ENCODE assay signal across 8 mouse cellular contexts in genomic region chr6:50455829-50456469, GRCm38 (mm10). TPM values are rescaled to one million over a fixed set of nuclear protein-coding genes. Genes with fewer than 3 reads are reported as not detected.
A peak's percentile ranks its signal among the peaks of the same experiment; 100 is the strongest.
DNase-seq lines count a peak whose midpoint lies in the region; ATAC-seq and TF ChIP-seq lines count a peak whose summit lies in the region.

TSS of gene Osbpl3 (minus strand) at chr6:50456201.

- no peaks in the 10 kb centered on the region for H3K9me3 ChIP-seq in forebrain, embryonic 16.5 days (ENCODE audit: control insufficient read depth, low read length)
- H3K9me3 ChIP-seq in lung, embryonic 14.5 days (ENCODE audit: low read depth, low read length): no peaks in the 10 kb centered on the region

- peak; percentile 95 for DNase-seq in ES-CJ7 (ENCODE audit: low read depth, low spot score)
- DNase-seq in cerebellum, adult 18-20 months: peak; percentile 85 to 96
- DNase-seq in heart, postnatal 36 days: peak; percentile 78 to 88
- DNase-seq in layer of hippocampus, adult 2 months (ENCODE audit: low spot score in 2 of 2): peak; percentile 70 to 85
- DNase-seq in lung, embryonic 14.5 days: peak; percentile 92
- DNase-seq in thymus, adult 2 months: peak; percentile 82

- peaks cover 7% of the 10 kb centered on the region; the same call in 1 of the 2 replicates for H3K4me1 ChIP-seq in forebrain, embryonic 16.5 days (replicated peaks; ENCODE audit: control insufficient read depth, insufficient read depth, low read length)
- no peaks in the 10 kb centered on the region; the same call in 1 of the 2 replicates for H3K4me1 ChIP-seq in lung, embryonic 14.5 days (ENCODE audit: insufficient read depth)
- peaks cover 13% of the 10 kb centered on the region for H3K4me1 ChIP-seq in olfactory bulb, adult 2 months (ENCODE audit: control insufficient read depth, insufficient read depth, low read length)
- H3K4me1 ChIP-seq in thymus, adult 2 months (replicated peaks; ENCODE audit: control insufficient read depth, insufficient read depth, low read length): peaks cover 10% of the 10 kb centered on the region

- peak within 1 kb of the TSS; percentile 78 for H3K4me2 ChIP-seq in forebrain, embryonic 16.5 days (ENCODE audit: low read length)
- H3K4me2 ChIP-seq in lung, embryonic 14.5 days: peak within 1 kb of the TSS; percentile 96

- intact Hi-C loops in heart, postnatal 36 days (cut with DNase I): loop anchor here (2.0 kb wide), 3 partner anchors 71 to 143 kb away; no protein-coding TSS in a partner anchor

- peak within 1 kb of the TSS; percentile 64 for H3K9ac ChIP-seq in forebrain, embryonic 16.5 days (replicated peaks; ENCODE audit: low read depth, low read length)
- H3K9ac ChIP-seq in lung, embryonic 14.5 days: peak within 1 kb of the TSS; percentile 59

- peak within 1 kb of the TSS; percentile 60 for H3K4me3 ChIP-seq in forebrain, embryonic 16.5 days (replicated peaks; ENCODE audit: low read length)
- peak within 1 kb of the TSS; percentile 59 for H3K4me3 ChIP-seq in layer of hippocampus, adult 2 months
- peak within 1 kb of the TSS; percentile 64 for H3K4me3 ChIP-seq in lung, embryonic 14.5 days (ENCODE audit: low read depth, low read length)
- peak within 1 kb of the TSS; percentile 73 for H3K4me3 ChIP-seq in olfactory bulb, adult 2 months (ENCODE audit: insufficient read depth, low read depth, low read length)
- H3K4me3 ChIP-seq in thymus, adult 2 months (ENCODE audit: control insufficient read depth, insufficient read depth, low read length): peak within 1 kb of the TSS; percentile 71

- peak within 1 kb of the TSS; percentile 13; the same call in 1 of the 2 replicates for H3K27ac ChIP-seq in forebrain, embryonic 16.5 days (ENCODE audit: low read length)
- peak within 1 kb of the TSS; percentile 70 for H3K27ac ChIP-seq in layer of hippocampus, adult 2 months
- peak within 1 kb of the TSS; percentile 44; the same call in 1 of the 2 replicates for H3K27ac ChIP-seq in lung, embryonic 14.5 days (ENCODE audit: low read depth)
- peak within 1 kb of the TSS; percentile 72 for H3K27ac ChIP-seq in olfactory bulb, adult 2 months (ENCODE audit: insufficient read depth, low read depth, low read length)
- no peak within 1 kb of the TSS for H3K27ac ChIP-seq in thymus, adult 2 months (ENCODE audit: control insufficient read depth, insufficient read depth, low read length)

- peak; percentile 80 for TF ChIP-seq CTCF in layer of hippocampus, adult 2 months (conservative IDR thresholded peaks at IDR 0.05)
- peak; percentile 68 for TF ChIP-seq CTCF in lung, embryonic 14.5 days (IDR thresholded peaks at IDR 0.05; ENCODE audit: low read depth)
- TF ChIP-seq CTCF in olfactory bulb, adult 2 months (IDR thresholded peaks at IDR 0.05; ENCODE audit: insufficient read depth, low read depth, low read length): peak; percentile 34; the same call in 1 of the 2 replicates
- peak; percentile 66; the same call in 1 of the 2 replicates for TF ChIP-seq CTCF in thymus, adult 2 months (IDR thresholded peaks at IDR 0.05; ENCODE audit: borderline replicate concordance, control insufficient read depth, extremely low read depth, insufficient read depth, low read length, poor library complexity)

- WGBS in forebrain, embryonic 16.5 days: under 1% methylated on average over 45 of the region's 45 CpGs
- WGBS in lung, embryonic 14.5 days: under 1% methylated on average over 45 of the region's 45 CpGs
- WGBS in olfactory bulb, adult 2 months: under 1% methylated on average over 45 of the region's 45 CpGs
- WGBS in thymus, adult 2 months: under 1% methylated on average over 45 of the region's 45 CpGs

- H3K36me3 ChIP-seq in forebrain, embryonic 16.5 days (ENCODE audit: control insufficient read depth, insufficient read depth): no peaks in the 10 kb centered on the region
- no peaks in the 10 kb centered on the region for H3K36me3 ChIP-seq in lung, embryonic 14.5 days (ENCODE audit: insufficient read depth)
- H3K36me3 ChIP-seq in thymus, adult 2 months (ENCODE audit: control insufficient read depth, insufficient read depth, low read length): no peaks in the 10 kb centered on the region

- TF ChIP-seq POLR2A in olfactory bulb, adult 2 months (IDR thresholded peaks at IDR 0.05; ENCODE audit: insufficient read depth, low read depth, low read length): peak; percentile 43; the same call in 1 of the 2 replicates
- no peak for TF ChIP-seq POLR2A in thymus, adult 2 months (IDR thresholded peaks at IDR 0.05; ENCODE audit: control insufficient read depth, extremely low read depth, insufficient read depth, low read length, poor library complexity)

- H3K27me3 ChIP-seq in forebrain, embryonic 16.5 days (replicated peaks; ENCODE audit: control insufficient read depth, insufficient read depth, low read length): no peaks in the 10 kb centered on the region; the same call in 1 of the 2 replicates
- peaks cover 6% of the 10 kb centered on the region; the same call in 1 of the 2 replicates for H3K27me3 ChIP-seq in lung, embryonic 14.5 days (ENCODE audit: insufficient read depth, low read length)
- no peaks in the 10 kb centered on the region for H3K27me3 ChIP-seq in thymus, adult 2 months (ENCODE audit: control insufficient read depth, insufficient read depth, low read length)

- peak; percentile 95 for ATAC-seq in forebrain, embryonic 16.5 days
- peak; percentile 97 for ATAC-seq in lung, embryonic 14.5 days (ENCODE audit: insufficient read depth)

RNA-seq across cellular contexts. Expression of gene Osbpl3, which starts in this region (rescaled TPM):
- 5.2 and 5.3 TPM in 2 replicates for polyA plus RNA-seq in forebrain, embryonic 16.5 days (2015; fragmentation: Nextera tagmentation; extraction: Ambion mirVana)
- 10 to 100 TPM; 24.0 to 35.0 TPM for total RNA-seq in heart, postnatal 36 days (2021)
- total RNA-seq in layer of hippocampus, adult 2 months (2021): 10 to 100 TPM; 15.7 to 16.1 TPM
- polyA plus RNA-seq in lung, embryonic 14.5 days (2014; fragmentation: Nextera tagmentation; extraction: Ambion mirVana): 4.1 and 5.7 TPM in 2 replicates
- polyA plus RNA-seq in olfactory bulb, adult 2 months (2012; ENCODE audit: insufficient read depth, insufficient read length, low replicate concordance, missing spikeins): not detected in 2 replicates
- 6.7 and 8.2 TPM in 2 replicates for polyA plus RNA-seq in thymus, adult 2 months (2012; rRNA removed)
